Mouse (Mus musculus): ENCODE data around the gene Pparg.

Gene Pparg

GRCm38 (mm10) chr6:115360776-115361605 lies at the start of gene Pparg:
Gene Pparg (plus strand): TSS chr6:115360951.
- DNase-seq (ENCODE audit: extremely low spot score, low spot score) = peak; percentile 74

- no peak for DNase-seq (ENCODE audit: extremely low spot score, low spot score)
Measured at GRCm38 (mm10) chr6:115312780-115313179, 48.0 kb upstream of the Pparg start.

- DNase-seq (ENCODE audit: extremely low spot score, low spot score) = no peak
Measured at GRCm38 (mm10) chr6:115313235-115313738, 47.5 kb upstream of the Pparg start.

GRCm38 (mm10) chr6:115313910-115314309 lies 46.8 kb upstream of the Pparg start:
- no peak for DNase-seq (ENCODE audit: extremely low spot score, low spot score)

GRCm38 (mm10) chr6:115315770-115316169 lies 45.0 kb upstream of the Pparg start:
- no peak for DNase-seq (ENCODE audit: extremely low spot score, low spot score)

GRCm38 (mm10) chr6:115316811-115317221 lies 43.9 kb upstream of the Pparg start:
- DNase-seq (ENCODE audit: extremely low spot score, low spot score) = no peak

GRCm38 (mm10) chr6:115318811-115319210 lies 41.9 kb upstream of the Pparg start:
- no peak for DNase-seq (ENCODE audit: extremely low spot score, low spot score)

- no peak for DNase-seq (ENCODE audit: extremely low spot score, low spot score)
Measured at GRCm38 (mm10) chr6:115319686-115320085, 41.1 kb upstream of the Pparg start.

GRCm38 (mm10) chr6:115320927-115321714 lies 39.6 kb upstream of the Pparg start:
- no peak for DNase-seq (ENCODE audit: extremely low spot score, low spot score)

- no peak for DNase-seq (ENCODE audit: extremely low spot score, low spot score)
Measured at GRCm38 (mm10) chr6:115321883-115322351, 38.8 kb upstream of the Pparg start.

- DNase-seq (ENCODE audit: extremely low spot score, low spot score) = no peak
Measured at GRCm38 (mm10) chr6:115322956-115323355, 37.8 kb upstream of the Pparg start.

- DNase-seq (ENCODE audit: extremely low spot score, low spot score) = no peak
Measured at GRCm38 (mm10) chr6:115330964-115331363, 29.8 kb upstream of the Pparg start.

GRCm38 (mm10) chr6:115333099-115333694 lies 27.6 kb upstream of the Pparg start:
- no peak for DNase-seq (ENCODE audit: extremely low spot score, low spot score)

- DNase-seq (ENCODE audit: extremely low spot score, low spot score) = no peak
Measured at GRCm38 (mm10) chr6:115335536-115335935, 25.2 kb upstream of the Pparg start.

GRCm38 (mm10) chr6:115340084-115340483 lies 20.7 kb upstream of the Pparg start:
- no peak for DNase-seq (ENCODE audit: extremely low spot score, low spot score)

- DNase-seq (ENCODE audit: extremely low spot score, low spot score) = no peak
Measured at GRCm38 (mm10) chr6:115343096-115343495, 17.7 kb upstream of the Pparg start.

GRCm38 (mm10) chr6:115343570-115343969 lies 17.2 kb upstream of the Pparg start:
- no peak for DNase-seq (ENCODE audit: extremely low spot score, low spot score)

GRCm38 (mm10) chr6:115344101-115344500 lies 16.6 kb upstream of the Pparg start:
- DNase-seq (ENCODE audit: extremely low spot score, low spot score) = no peak

GRCm38 (mm10) chr6:115344513-115344912 lies 16.2 kb upstream of the Pparg start:
- no peak for DNase-seq (ENCODE audit: extremely low spot score, low spot score)

GRCm38 (mm10) chr6:115345013-115345412 lies 15.7 kb upstream of the Pparg start:
- no peak for DNase-seq (ENCODE audit: extremely low spot score, low spot score)

- no peak for DNase-seq (ENCODE audit: extremely low spot score, low spot score)
Measured at GRCm38 (mm10) chr6:115349641-115350464, 10.9 kb upstream of the Pparg start.
